Mouse (Mus musculus): ENCODE measurements around the gene Dlgap4. TPM values are rescaled to one million over a fixed set of nuclear protein-coding genes. Genes with fewer than 3 reads are reported as not detected.
"Not testable (repeated sequence)": the region's sequence is repeated elsewhere in the genome, so short reads cannot be mapped to it uniquely, and the experiment has no call there.

Dlgap4 gene
- polyA plus RNA-seq, 1 experiment from 2014 or later: 244 TPM

- not testable (repeated sequence) for H3K9ac ChIP-seq; H3K36me3 ChIP-seq; H3K4me1 ChIP-seq (replicated peaks); H3K4me2 ChIP-seq; H3K27me3 ChIP-seq; ATAC-seq (ENCODE audit: low FRiP score, low read depth); H3K27ac ChIP-seq (replicated peaks); H3K9me3 ChIP-seq; H3K4me3 ChIP-seq
- 58% methylated on average over 9 of the region's 9 CpGs for WGBS
Measured at GRCm38 (mm10) chr2:156802116-156802515, 188.6 kb downstream of the Dlgap4 start.

GRCm38 (mm10) chr2:156803698-156804372, 190.3 kb downstream of the Dlgap4 start:
- no peak for ATAC-seq (ENCODE audit: low FRiP score, low read depth)
- 72% methylated on average over 4 of the region's 4 CpGs for WGBS
- Histone ChIP-seq H3K4me2 (no peak overlapping the region), H3K36me3 (no peaks in the 10 kb centered on the region), H3K27ac (replicated peaks) (no peak overlapping the region), H3K4me3 (no peak overlapping the region), H3K27me3 (no peaks in the 10 kb centered on the region), H3K4me1 (replicated peaks) (no peaks in the 10 kb centered on the region), H3K9me3 (no peaks in the 10 kb centered on the region), H3K9ac (no peak overlapping the region)

- 89% methylated on average over 4 of the region's 4 CpGs for WGBS
- ATAC-seq (ENCODE audit: low FRiP score, low read depth): no peak
- Histone ChIP-seq H3K9me3 (no peaks in the 10 kb centered on the region), H3K4me3 (no peak overlapping the region), H3K4me1 (replicated peaks) (no peaks in the 10 kb centered on the region), H3K27me3 (no peaks in the 10 kb centered on the region), H3K27ac (replicated peaks) (no peak overlapping the region), H3K9ac (no peak overlapping the region), H3K4me2 (no peak overlapping the region), H3K36me3 (no peaks in the 10 kb centered on the region)
Measured at GRCm38 (mm10) chr2:156804589-156804988, 191.1 kb downstream of the Dlgap4 start.

GRCm38 (mm10) chr2:156806886-156807285, 193.4 kb downstream of the Dlgap4 start:
- Histone ChIP-seq H3K36me3 (no peaks in the 10 kb centered on the region), H3K9ac (no peak overlapping the region), H3K27me3 (no peaks in the 10 kb centered on the region), H3K4me3 (no peak overlapping the region), H3K9me3 (no peaks in the 10 kb centered on the region), H3K4me2 (no peak overlapping the region), H3K27ac (replicated peaks) (no peak overlapping the region), H3K4me1 (replicated peaks) (no peaks in the 10 kb centered on the region)
- WGBS: 75% methylated on average over 6 of the region's 6 CpGs
- no peak for ATAC-seq (ENCODE audit: low FRiP score, low read depth)

- no peaks in the 10 kb centered on the region for H3K4me1 ChIP-seq (replicated peaks)
- H3K36me3 ChIP-seq: no peaks in the 10 kb centered on the region
- H3K27ac ChIP-seq (replicated peaks): no peak overlapping the region
- no peak overlapping the region for H3K9ac ChIP-seq
- no peak overlapping the region for H3K4me3 ChIP-seq
- H3K4me2 ChIP-seq: no peak overlapping the region
- no peak for ATAC-seq (ENCODE audit: low FRiP score, low read depth)
- H3K27me3 ChIP-seq: no peaks in the 10 kb centered on the region
- no peaks in the 10 kb centered on the region for H3K9me3 ChIP-seq
- WGBS: 68% methylated on average over 2 of the region's 2 CpGs
Measured at GRCm38 (mm10) chr2:156809579-156809978, 196.1 kb downstream of the Dlgap4 start.

GRCm38 (mm10) chr2:156810716-156811115, 197.2 kb downstream of the Dlgap4 start:
- Histone ChIP-seq H3K4me2 (no peak overlapping the region), H3K9me3 (no peaks in the 10 kb centered on the region), H3K36me3 (no peaks in the 10 kb centered on the region), H3K4me1 (replicated peaks) (no peaks in the 10 kb centered on the region), H3K4me3 (no peak overlapping the region), H3K9ac (no peak overlapping the region), H3K27ac (replicated peaks) (no peak overlapping the region), H3K27me3 (no peaks in the 10 kb centered on the region)
- 97% methylated on average over 10 of the region's 10 CpGs for WGBS
- no peak for ATAC-seq (ENCODE audit: low FRiP score, low read depth)

- WGBS: 75% methylated on average over 5 of the region's 5 CpGs
- no peak overlapping the region for H3K9ac ChIP-seq
- H3K4me1 ChIP-seq (replicated peaks): no peaks in the 10 kb centered on the region
- H3K4me3 ChIP-seq: no peak overlapping the region
- no peaks in the 10 kb centered on the region for H3K36me3 ChIP-seq
- H3K27ac ChIP-seq (replicated peaks): no peak overlapping the region
- H3K27me3 ChIP-seq: no peaks in the 10 kb centered on the region
- no peaks in the 10 kb centered on the region for H3K9me3 ChIP-seq
- H3K4me2 ChIP-seq: no peak overlapping the region
- ATAC-seq (ENCODE audit: low FRiP score, low read depth): no peak
Measured at GRCm38 (mm10) chr2:156811556-156811955, 198.1 kb downstream of the Dlgap4 start.

Other genes starting within 250 kb of the Dlgap4 start
- 15.7 and 16.1 TPM in 2 replicates for gene Epb41l1, start 192.8 kb upstream of the Dlgap4 start, polyA plus RNA-seq (2015; fragmentation: Nextera tagmentation; extraction: Ambion mirVana)
- 43.8 and 44.9 TPM in 2 replicates for gene Aar2, start 66.1 kb upstream of the Dlgap4 start, polyA plus RNA-seq (2015; fragmentation: Nextera tagmentation; extraction: Ambion mirVana)
- gene Myl9, start 161.7 kb downstream of the Dlgap4 start, polyA plus RNA-seq (2015; fragmentation: Nextera tagmentation; extraction: Ambion mirVana): 42.4 and 44.8 TPM in 2 replicates
- 21.3 and 22.6 TPM in 2 replicates for gene Tgif2, start 226.3 kb downstream of the Dlgap4 start, polyA plus RNA-seq (2015; fragmentation: Nextera tagmentation; extraction: Ambion mirVana)
- 9.1 TPM in 2 replicates for gene 4930518I15Rik, start 244.2 kb downstream of the Dlgap4 start, polyA plus RNA-seq (2015; fragmentation: Nextera tagmentation; extraction: Ambion mirVana)
- gene Rab5if, start 249.4 kb downstream of the Dlgap4 start, polyA plus RNA-seq (2015; fragmentation: Nextera tagmentation; extraction: Ambion mirVana): 145 and 148 TPM in 2 replicates